Mouse (Mus musculus) brain, adult 2 months (tissue): ENCODE measurements at regions not wholly inside any gene's neighbourhood (a gene's known extent, or its start where the extent isn't known, plus 50 kb on each side); places are given as distances from the start of the nearest gene placed in this dataset.

ENCODE experiments used
- DNase-seq: peaks from one replicate; pipeline ENCODE4 v3.0.0; 2011; ENCODE audit warnings: low read depth, low spot score

DNA sequence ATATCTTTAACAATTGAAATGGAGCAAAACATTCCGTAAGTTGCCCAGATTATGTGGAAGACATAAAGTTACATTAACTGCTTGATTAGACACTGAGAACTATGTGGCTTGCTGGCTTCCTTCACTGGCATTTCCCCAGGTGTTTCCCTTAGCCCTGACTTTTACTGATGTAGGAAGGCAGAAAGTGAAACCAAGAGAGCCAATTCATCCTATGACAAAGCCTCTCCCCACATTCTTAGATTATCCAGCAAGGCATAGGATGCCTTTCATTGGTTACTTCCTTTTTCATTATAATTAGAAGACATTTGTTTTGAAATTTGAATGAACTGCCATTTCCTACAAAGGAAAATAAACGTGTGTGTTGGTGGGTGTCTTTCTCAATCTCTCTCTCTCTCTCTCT lies 72.1 kb downstream of the Cdc42ep3 start:
- no peak for DNase-seq

DNA sequence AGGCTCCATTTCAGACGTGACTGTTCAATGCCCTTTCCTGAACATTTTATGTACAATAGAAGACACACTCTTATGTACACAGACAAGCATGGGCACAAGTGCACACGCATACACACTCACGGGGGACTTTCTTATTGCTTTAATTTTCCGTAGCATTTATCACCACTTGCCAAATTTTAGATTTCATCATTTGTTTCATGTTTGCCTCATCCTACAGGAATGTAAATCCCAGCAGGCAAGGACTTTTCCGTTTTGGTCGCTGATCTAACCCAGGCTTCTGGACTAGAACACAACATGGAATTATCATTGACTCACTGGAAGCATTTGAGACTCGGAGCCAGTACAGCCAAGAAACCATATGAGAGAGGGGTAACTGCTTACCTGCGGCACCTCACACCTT lies 81.3 kb downstream of the Cdc42ep3 start:
- DNase-seq, result no peak

DNA sequence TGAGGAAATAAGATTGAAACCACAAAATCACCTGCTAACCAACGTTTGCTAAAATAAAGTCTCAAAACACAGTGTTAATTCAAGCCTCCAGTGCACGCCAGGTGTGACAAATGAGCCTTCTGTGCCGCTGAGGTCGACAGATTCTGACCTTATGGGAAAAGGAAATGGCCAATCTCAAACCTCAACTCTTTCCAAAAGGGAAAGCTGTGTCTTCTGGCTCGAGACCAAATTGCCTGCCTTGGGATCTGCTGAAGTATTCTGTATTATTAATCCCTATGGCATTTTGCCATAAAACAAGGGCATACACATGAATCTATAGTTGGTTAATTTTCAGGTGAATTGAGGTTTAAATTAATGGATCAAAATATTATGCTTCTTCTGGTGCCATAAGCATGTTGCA lies 95.2 kb downstream of the Cdc42ep3 start:
- no peak for DNase-seq

DNA sequence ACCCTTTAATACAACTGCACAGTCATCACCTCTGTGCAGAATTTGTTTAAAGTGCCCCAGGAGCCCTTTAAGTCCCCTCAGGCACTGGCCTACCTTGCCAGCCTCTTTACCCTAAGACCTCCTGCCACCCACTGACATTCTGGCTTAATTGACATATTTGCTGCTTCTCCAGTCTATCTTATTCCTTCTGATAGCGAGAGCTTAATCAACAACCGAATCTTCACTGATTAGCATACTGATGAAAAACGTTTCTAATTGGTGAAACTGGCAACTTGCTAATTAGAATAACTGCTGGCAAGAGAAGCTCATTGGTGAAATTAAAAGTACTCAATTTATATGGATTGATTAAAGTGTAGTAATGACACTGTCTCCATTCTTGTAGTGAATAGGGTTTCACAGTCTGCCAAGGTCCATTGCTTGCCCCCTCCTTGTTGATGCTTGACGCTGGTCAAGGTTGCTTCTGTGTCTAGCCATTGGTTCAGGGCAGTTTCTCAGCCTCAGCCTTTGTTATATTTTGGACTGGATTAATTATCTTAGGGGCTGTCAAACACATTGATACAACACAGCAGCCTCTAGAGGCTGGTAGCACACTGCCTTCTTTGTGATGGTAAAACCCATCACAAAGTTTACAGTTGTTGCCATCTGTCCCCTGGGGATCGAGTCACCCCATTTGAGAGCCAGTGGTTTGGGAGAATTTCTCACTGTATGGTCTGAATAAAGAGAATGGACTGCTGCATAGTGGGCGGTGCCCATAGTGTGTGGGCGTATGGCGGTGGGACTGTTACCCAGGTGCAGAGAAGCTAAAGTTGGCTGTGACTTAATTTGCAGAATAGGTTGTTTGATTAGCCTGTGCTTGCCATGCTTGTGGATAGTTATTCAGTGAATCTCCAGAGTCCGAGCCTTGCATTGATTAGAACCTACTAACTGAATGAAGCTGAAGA lies 107.7 kb downstream of the Cdc42ep3 start:
- DNase-seq, result no peak

DNA sequence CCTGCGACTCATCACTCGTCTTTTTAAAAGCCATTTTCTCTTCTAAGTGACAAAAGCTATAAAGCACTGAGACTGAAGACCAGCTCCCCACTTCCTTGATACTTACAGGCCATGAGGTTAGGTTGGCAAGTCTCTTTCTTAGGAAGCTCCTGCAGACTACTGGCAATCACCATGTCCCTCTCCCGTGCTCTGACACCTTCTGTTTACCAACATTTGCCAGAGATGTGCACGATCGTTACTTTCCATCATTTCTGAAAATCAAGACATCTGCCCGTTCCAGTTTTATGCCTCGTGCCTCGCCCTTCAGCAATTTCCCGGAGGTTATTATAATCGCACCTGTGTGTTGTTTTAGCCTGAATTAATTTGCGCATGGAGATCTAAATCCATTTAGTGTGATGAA lies 110.8 kb downstream of the Cdc42ep3 start:
- no peak for DNase-seq

DNA sequence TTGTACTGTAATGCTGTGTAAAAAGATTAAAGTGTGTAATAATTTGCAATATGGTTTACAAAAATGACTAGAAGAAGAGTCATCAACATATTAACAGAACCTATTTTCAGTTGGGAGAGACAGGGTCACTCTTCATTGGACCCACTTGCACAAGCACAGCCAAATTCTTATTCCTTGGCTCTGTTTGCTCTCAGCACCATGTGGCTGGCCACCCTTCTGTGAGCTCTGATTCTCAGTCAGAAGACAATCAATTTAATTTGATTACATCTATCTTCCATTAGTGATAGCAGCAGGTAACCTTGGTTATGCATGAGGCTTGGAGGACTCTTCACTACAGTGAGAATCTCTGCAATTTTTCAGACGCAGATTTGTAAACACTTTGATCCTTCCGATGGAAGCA lies 111.5 kb downstream of the Cdc42ep3 start:
- no peak for DNase-seq

DNA sequence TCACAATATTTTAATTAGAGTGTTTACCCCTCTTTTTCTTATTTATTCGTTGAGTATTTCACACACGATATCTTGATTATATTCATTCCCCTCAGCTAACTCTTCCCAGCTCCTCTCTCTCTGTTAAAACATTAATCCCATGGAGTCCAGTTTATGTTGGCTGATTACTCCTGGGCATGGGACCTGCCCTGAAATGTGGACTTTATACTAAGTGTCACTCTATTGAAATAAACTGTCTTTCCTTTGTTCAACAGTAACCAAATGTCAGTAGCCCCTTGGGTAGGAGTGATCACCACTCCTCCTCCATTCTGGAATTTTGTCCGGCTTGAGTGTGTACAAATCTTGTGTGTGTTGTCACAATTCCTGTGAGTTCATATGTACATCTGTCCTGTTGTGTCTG lies 113.4 kb downstream of the Cdc42ep3 start:
- no peak for DNase-seq

DNA sequence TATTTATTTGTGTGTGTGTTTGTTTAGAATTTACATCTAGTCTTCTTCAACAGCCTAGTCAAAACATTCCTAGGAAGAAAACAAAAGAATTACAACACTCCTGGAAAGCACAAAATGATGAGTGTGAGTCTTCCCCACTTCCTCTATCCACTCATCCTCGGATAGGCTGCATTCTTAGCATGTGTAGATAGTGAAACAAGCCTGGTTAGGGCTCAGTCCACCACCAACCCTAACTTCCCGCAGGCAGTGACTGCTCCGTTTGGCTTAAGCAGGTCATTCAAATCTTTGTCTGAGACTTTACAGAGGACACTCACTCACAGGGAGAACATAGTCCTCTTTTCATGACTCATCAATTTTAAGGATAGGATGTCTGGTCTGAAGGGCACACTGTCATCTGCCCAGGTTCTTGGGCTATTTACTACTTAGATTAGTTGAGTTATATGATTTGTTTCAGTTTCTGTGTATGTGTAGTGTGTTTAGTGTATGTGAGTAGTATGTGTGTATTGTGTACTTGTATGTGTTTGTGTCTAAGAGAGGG lies 118.6 kb downstream of the Cdc42ep3 start:
- DNase-seq, result no peak

DNA sequence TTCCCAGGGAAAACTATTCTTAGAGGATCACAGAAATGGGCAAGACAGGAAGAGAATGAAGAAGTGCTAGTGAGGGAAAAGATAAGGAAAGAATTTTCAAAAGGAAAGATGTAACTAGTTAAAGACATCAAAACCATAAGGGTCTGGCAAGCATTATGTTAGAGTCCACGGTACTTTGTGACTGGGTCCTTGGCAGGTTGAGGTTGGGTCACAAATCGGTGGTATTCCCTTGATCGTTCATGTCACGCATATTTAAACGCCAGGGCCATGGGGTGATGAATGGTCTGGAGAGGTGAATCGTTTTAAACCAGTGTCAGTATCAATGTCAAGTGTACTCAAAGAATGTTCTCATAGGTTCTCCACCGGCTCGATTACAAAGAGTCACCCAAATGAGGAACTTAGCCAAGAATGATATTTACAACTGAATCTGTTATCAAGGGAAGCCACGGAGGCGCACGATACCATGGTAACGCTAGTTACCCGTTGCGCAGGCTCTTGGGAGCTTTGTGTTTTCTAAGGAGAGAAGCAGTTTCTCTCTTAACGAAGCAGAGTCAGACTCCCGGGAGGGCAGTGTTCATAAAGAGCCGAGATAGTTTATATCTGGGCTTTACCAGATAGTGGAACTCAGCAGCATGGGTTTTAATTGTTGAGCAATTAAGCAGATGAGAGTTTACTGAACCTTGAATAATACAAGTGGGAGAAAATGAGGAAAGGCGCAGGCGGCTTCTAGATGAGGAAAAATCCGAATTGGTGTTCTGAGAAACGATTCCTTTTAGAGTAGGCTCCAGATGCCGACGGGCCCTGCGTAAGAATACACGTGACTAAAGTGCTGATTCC lies 124.0 kb downstream of the Cdc42ep3 start:
- DNase-seq, result peak; percentile 86

DNA sequence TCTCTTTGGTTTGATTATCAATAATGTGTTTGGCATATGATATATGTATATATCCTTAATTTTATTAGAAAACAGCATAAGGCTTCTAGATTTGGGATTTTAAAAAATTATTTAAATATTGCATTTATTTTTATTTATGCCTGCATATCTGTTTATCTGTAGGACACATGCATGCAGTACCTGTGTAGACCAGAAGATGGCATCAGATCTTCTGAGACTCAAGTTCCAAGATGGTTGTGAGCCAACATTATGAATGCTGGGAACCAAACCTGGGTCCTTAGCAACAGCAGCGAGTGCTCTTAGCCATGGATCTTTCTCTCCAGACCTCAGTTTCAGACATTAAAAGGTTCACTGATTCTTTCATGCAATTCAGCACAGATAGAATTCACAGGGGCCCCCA lies 148.3 kb downstream of the Cdc42ep3 start:
- DNase-seq, result peak; percentile 5

DNA sequence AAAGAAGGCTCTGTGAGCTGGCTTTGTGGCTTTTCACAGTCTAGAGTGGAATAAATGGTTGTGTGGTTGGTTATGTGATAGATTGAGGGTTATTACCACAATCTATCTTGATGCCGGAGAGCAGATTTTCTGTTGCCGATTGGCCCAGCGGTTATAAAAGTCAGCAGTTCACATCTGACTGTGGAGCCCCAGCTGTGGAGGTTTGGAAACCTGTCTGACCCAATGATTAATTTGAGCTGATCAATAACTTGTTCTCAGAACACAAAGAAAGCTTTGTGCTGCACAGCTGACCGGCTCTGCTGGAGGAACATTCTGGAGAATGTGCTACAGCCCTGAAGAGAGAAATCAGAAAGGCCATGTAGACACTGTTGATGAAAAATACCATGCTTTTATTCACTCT lies 148.8 kb downstream of the Cdc42ep3 start:
- no peak for DNase-seq

DNA sequence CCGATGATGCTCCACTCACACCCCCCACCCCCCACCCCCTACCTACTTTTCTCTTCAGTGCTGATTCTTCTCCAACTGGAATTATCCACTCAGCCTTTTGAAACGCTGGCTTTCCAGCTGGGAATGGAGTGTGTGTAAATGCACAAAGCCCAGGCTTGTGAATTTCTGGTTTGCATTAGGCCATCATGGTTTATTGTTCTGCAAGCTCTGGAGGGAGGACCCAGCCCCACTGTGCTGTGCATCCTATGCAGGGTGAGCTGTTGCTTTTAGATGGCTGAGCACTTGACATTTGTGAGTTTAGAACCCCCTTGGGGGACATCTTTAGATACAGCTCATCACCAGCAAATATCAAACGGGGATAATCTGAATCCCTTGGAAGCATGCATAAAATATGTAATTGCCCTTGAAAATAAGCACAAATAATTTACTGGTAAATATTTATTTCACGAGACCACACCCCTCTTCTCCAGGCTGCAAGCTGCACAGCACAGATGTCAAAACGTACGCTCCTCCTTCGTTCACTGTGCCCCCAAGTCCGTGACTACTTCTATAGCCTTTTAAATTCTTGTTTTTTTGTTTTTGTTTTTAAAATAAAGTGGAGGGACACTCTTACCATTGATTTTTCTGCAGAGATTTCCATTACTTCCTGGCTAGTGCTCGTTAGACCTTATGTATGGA lies 148.2 kb downstream of the Qpct start:
- DNase-seq, result no peak

DNA sequence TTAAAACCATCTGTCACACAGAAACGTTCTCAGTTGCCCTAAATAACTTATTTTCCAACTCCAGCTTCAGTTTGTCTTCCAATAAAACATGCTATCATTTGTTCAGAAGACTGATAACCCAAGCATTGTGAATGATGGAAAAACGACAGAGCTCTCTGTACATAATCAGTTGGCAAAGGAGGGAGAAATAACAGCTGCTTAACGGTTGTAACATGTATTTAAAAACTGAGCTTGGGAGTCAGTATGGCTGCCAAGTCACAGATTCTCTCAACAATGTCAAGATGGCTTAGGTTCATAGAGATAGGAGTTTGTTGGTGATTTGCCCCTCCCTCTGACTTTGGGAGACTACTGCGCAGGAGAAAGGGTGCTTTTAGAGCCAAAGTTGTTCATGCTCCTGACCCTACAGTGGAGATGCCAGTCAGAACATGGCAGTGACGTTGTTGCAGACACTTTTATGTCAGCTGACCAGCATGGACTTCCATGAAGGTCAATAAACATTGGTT lies 140.2 kb downstream of the Qpct start:
- no peak for DNase-seq

DNA sequence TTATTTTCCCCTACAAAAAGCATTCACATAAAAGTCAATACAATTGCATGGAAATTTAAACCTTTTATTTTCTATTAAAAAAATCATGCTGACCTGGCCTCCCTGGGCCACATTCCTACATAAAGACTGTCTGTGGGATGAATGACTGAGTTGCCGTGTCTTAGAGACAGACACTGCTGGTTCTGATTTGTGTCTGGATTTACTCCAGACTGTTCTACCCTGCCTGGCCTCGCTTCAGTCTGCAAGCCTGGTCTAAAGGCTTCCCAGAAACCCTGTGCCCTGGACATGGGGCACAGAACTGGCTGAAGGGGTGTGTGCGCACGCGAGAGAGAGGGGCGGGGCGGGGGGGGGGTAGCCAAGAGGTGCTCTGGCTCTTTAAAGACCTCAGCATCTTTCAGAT lies 136.6 kb downstream of the Qpct start:
- DNase-seq, result no peak

DNA sequence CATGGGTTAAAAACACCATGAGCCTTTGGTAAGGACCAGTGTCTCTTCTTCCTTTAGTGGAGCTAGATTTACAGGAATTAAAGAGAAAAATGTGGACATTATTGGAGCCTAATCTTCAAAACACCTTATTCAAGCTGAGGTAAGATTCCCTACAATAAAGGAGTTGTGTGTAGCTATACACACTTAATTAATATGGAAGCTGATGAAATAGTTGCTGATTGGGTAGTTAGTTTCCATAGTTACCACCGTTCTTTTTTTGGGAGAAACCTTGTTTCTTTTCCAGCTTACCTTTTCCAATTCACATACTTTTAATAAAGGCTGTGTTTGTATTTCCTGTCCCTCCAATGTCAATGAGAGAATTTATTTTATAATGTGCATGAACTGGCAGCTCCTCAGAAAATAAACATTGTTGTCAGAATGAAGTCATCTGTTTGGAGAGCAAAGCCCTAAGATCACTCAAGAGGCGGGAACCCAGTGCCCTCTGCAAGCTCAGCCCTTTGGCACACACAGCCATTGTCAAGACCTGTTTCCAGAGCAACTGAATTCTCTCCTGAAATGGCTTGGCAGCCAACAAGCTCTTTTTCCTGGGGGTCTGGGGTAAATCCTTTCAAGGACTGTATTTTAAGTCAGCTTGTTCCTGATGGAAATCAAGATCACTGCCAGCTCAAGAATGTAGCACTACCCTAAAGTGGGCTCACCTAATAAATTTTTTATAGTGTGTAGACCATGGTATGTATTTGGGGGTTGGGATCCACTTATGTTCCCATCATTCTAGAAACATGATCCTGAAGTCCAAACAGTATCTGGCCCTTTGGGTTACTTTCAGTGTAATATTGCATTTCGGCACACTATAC lies 128.8 kb downstream of the Qpct start:
- DNase-seq, result no peak

DNA sequence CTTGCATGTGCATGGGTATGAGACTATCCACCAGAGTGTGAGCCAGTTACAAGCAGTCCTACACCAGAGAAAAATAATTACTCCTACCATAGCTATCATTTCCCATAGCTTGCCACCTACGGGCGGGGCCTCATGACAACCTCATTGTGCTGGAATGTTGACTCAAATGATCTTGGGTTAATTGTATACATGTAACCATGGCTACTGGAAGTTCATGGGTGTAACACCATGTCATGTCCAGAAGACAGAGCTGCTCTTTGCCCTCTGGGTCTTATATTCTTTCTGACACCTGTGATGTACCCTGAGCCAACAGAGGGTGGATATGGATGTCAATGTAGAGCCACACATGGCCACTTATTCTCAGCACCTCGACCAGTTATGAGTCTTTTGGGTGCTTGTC lies 125.6 kb downstream of the Qpct start:
- no peak for DNase-seq

DNA sequence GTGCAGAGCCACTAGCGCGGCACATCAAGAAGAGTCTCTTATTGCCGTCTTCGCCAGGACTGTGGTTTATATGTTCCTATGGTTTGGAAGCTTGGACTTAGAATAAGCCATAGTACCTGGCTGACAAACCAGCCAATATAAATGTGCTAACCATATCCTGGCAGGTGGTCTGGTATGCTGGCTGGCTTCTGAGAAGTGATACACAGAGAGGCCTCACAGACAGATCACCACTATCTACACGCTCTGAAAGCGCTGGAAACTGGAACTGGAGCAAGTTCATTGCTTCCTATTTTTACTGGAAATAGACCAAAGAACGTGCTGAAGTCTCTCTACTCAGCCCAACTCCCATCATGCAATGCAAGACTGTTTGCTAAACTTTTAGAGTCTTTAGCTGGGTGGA lies 124.7 kb downstream of the Qpct start:
- no peak for DNase-seq

DNA sequence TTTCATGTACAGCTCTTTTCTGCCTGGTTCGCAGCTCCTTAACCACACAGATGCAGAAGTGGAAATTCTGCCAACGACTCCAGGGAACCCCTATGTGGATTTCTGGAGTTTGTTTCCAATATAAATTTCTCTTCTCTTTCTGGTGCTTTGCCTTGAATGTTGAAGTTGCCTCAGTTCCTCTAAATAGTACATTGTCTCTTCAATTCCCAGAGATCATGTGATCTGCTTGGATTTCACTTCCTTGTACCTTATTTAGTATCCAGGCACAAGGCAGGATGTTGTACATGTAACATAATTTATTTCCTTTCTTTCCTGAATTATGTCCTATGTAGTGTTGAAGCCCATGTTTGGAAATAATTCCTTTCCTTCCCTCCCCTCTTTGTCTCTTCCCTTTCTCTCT lies 123.7 kb downstream of the Qpct start:
- no peak for DNase-seq

DNA sequence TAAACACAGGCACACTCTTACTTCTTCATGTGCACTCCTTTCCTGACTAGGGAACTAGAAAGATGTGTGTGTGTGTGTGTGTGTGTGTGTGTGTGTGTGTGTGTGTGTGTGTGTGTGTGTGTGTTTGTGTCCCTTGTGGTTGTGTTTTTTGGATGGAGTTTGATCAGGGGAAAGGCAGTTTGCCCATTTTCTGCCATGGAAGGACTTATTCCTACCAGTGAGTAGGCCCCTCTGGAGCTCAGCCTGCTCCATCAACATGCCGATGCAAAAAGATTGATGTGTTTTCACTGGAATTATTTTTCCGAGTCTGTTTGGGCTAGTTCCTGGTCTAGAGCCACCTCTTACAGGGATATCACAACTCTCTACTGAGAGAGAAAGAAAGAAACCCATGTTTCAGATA lies 120.6 kb downstream of the Qpct start:
- DNase-seq, result no peak

DNA sequence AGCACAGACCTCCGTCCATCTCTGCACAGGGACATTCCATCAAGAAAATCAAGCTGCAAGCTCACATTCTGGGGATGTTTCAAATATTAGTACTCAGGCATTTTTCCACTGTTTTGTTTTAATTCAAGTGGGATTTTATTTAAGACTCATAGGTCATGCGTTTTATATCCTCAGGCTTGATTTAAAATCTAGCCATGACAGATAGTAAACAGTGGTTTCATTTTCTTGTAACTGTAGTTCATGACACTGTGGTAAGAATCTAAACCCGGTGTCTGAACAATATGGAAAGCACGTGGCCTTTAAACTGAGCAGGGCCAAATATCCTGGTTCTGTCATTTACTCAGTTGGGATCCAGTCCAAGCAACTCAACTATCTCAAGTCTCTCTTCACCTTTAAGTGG lies 119.0 kb downstream of the Qpct start:
- DNase-seq, result no peak

DNA sequence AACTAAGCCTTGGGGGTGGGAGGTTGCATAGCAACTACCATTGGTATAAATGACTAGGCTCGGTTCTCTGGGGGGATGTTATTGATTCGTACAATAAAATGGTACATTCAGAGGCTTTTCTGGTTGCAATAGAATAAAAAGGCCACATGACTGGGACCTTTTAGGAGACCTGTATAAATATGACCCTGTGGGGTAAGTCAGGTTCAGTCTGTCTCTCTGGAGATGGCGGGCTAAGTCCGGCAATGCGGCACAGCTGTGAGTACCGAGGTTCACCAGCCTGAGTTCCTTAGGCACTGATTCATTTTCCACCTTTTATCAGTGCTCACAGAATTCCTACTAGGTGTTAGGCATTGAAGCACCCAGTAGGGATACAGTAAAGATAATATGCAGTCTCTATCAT lies 115.5 kb downstream of the Qpct start:
- no peak for DNase-seq
